Mouse (Mus musculus): Measurements from ENCODE around the gene Mamld1.

Mamld1 gene

GRCm38 (mm10) chrX:71141390-71141789, 91.3 kb downstream of the Mamld1 start:
- DNase-seq = no peak

- no peak for DNase-seq
Measured at GRCm38 (mm10) chrX:71149441-71150050, 99.5 kb downstream of the Mamld1 start.

- peak; percentile 16 for DNase-seq
Measured at GRCm38 (mm10) chrX:71150551-71151001, 100.5 kb downstream of the Mamld1 start.

GRCm38 (mm10) chrX:71181526-71181925, 131.5 kb downstream of the Mamld1 start:
- no peak for DNase-seq

- DNase-seq = peak; percentile 1
Measured at GRCm38 (mm10) chrX:71183671-71184070, 133.6 kb downstream of the Mamld1 start.

- no peak for DNase-seq
Measured at GRCm38 (mm10) chrX:71186396-71186795, 136.3 kb downstream of the Mamld1 start.

GRCm38 (mm10) chrX:71204776-71205175, 154.7 kb downstream of the Mamld1 start:
- DNase-seq = no peak
